Mouse (Mus musculus): ENCODE data around the gene Gcnt4.

- no peak for TF ChIP-seq CTCF (IDR thresholded peaks at IDR 0.05; ENCODE audit: low read depth)
- no peak for TF ChIP-seq EP300 (optimal IDR thresholded peaks at IDR 0.05)
Measured at GRCm38 (mm10) chr13:96962801-96963200, 38.3 kb downstream of the Gcnt4 start.
